Mouse (Mus musculus) limb, embryonic 14.5 days (tissue): ENCODE results near the gene Plin2. TPM values are rescaled to one million over a fixed set of nuclear protein-coding genes. Genes with fewer than 3 reads are reported as not detected.
"Not testable (repeated sequence)": the region's sequence is repeated elsewhere in the genome, so short reads cannot be mapped to it uniquely, and the experiment has no call there.

Source experiments
- ATAC-seq: fragments of 200-750 bp; cut with Nextera tagmentation; 2 replicates; pipeline ENCODE4 v1.8.0; 2017; ENCODE audit warnings: low read depth, moderate number of reproducible peaks, moderate TSS enrichment; ENCODE audit not compliant: low FRiP score
- DNase-seq: peaks from one replicate; pipeline ENCODE4 v3.0.0-alpha.2; 2015; ENCODE audit warnings: low spot score
- H3K27ac ChIP-seq: fragments of 300-500 bp; sonication (generic); replicated peaks from 2 replicates; pipeline ENCODE4 v1.5.1; 2014; ENCODE audit warnings: low read depth, mild to moderate bottlenecking, low read length, moderate library complexity, mixed read lengths
- H3K27me3 ChIP-seq: fragments of 300-500 bp; sonication (generic); 2 replicates; pipeline ENCODE4 v1.6.1; 2014; ENCODE audit warnings: low read length, mixed read lengths; ENCODE audit not compliant: control insufficient read depth, insufficient read depth
- H3K36me3 ChIP-seq: fragments of 300-500 bp; sonication (generic); 2 replicates; pipeline ENCODE4 v1.6.1; 2014; ENCODE audit warnings: mild to moderate bottlenecking, low read length, moderate library complexity, mixed read lengths; ENCODE audit not compliant: control insufficient read depth, insufficient read depth
- H3K4me1 ChIP-seq: fragments of 300-500 bp; sonication (generic); 2 replicates; pipeline ENCODE4 v1.6.1; 2014; ENCODE audit warnings: antibody characterized with exemption, low read length, mixed read lengths; ENCODE audit not compliant: control insufficient read depth, insufficient read depth
- H3K4me2 ChIP-seq: fragments of 300-500 bp; sonication (generic); replicated peaks from 2 replicates; pipeline ENCODE4 v1.6.1; 2014; ENCODE audit warnings: low read depth, mild to moderate bottlenecking, low read length, moderate library complexity; ENCODE audit not compliant: severe bottlenecking
- H3K4me3 ChIP-seq: fragments of 300-500 bp; sonication (generic); replicated peaks from 2 replicates; pipeline ENCODE4 v1.5.1; 2014; ENCODE audit warnings: low read length
- H3K9ac ChIP-seq: fragments of 300-500 bp; sonication (generic); 2 replicates; pipeline ENCODE4 v1.6.1; 2014; ENCODE audit warnings: mild to moderate bottlenecking, low read depth, low read length, moderate library complexity; ENCODE audit not compliant: severe bottlenecking
- H3K9me3 ChIP-seq: fragments of 300-500 bp; sonication (generic); 2 replicates; pipeline ENCODE4 v1.6.1; 2016; ENCODE audit warnings: low read length; ENCODE audit not compliant: control insufficient read depth
- POLR2A ChIP-seq: fragments of 200-500 bp; IDR thresholded peaks from 2 replicates; pipeline ENCODE4 v1.8.0; 2012; ENCODE audit warnings: inconsistent platforms, mild to moderate bottlenecking, moderate library complexity, borderline replicate concordance; ENCODE audit not compliant: insufficient read depth, insufficient read length; ENCODE audit errors: extremely low read depth
- WGBS: fragments of 180-500 bp; shearing (Covaris S2); extraction: QIAGEN DNeasy Blood & Tissue Kit; methylation state at CpG from one replicate; pipeline ENCODE4 v1.1.7; 2014; 5-methylcytosine and 5-hydroxymethylcytosine counted together
- polyA plus RNA-seq, 2 experiments: library from polyadenylated mRNA; depleted of rRNA in 1 of 2; stranded (reverse) in 1 of 2; unstranded in 1 of 2; fragments of >200 nt; fragmentation: Nextera tagmentation in 1 of 2; extraction: Ambion mirVana in 1 of 2; gene quantifications; 2 replicates each; pipeline versions ENCODE4 v1.2.1 to v1.2.3; 2012 to 2014

Gene Plin2
- polyA plus RNA-seq, 2 experiments: 80.4 to 84.5 TPM

DNA sequence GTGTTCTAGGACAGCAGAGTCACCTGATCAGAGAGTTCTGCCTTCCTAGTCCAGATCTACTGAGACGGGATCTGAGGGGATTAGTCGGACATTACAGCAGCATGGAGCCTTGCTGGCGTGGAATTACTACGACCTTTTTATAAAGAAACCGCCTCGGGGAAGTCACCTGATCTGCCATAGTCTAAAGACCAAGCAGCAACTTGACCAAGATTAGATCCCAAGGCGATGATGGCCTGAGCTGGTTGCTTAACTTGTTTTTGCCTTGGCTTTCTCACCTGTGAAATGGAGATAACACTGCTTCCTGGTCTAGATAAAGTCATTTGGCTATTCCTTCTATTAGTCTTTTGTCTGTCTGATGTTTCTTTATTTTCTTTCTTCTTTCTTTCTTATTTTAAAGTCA, 2.6 kb upstream of the Plin2 start:
- no peak for ATAC-seq

DNA sequence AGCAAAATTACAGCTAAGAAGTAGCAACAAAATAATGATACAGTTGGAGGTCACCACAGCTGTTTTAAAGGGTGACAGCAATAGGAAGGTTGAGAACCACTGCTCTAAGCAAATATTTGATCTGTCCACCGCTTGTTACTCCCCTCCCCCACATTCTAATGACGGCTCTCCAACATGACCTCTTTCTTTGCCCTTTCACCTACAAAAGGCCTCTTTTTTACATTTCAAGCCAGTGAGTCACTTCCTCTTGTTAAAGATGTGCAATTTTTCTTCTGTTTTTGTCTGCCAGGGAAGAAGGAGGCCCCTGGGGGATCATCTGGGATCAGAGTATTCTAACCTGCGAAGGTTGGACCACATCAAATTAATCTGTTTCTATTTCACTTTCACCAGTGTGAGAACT, 1.9 kb upstream of the Plin2 start:
- DNase-seq: no peak
- Histone ChIP-seq H3K4me1 (peaks cover 4% of the 10 kb centered on the region), H3K27ac (no peak overlapping the region), H3K4me2 (no peak overlapping the region), H3K4me3 (no peak overlapping the region), H3K9me3 (no peaks in the 10 kb centered on the region), H3K36me3 (peaks cover 10% of the 10 kb centered on the region), H3K9ac (no peak overlapping the region), H3K27me3 (no peaks in the 10 kb centered on the region)
- no peak for TF ChIP-seq POLR2A
- no peak for ATAC-seq
- WGBS: 38% methylated on average over 3 of the region's 3 CpGs

More for the DNA sequence above, 2.6 kb upstream of the Plin2 start:
- 59% methylated on average over 7 of the region's 7 CpGs for WGBS
- peaks cover 4% of the 10 kb centered on the region for H3K4me1 ChIP-seq
- H3K27me3 ChIP-seq: no peaks in the 10 kb centered on the region
- H3K27ac ChIP-seq: no peak overlapping the region
- H3K36me3 ChIP-seq: peaks cover 8% of the 10 kb centered on the region
- TF ChIP-seq POLR2A: no peak
- no peak overlapping the region for H3K9ac ChIP-seq
- no peak overlapping the region for H3K4me2 ChIP-seq
- no peak for DNase-seq
- H3K9me3 ChIP-seq: no peaks in the 10 kb centered on the region
- H3K4me3 ChIP-seq: no peak overlapping the region

DNA sequence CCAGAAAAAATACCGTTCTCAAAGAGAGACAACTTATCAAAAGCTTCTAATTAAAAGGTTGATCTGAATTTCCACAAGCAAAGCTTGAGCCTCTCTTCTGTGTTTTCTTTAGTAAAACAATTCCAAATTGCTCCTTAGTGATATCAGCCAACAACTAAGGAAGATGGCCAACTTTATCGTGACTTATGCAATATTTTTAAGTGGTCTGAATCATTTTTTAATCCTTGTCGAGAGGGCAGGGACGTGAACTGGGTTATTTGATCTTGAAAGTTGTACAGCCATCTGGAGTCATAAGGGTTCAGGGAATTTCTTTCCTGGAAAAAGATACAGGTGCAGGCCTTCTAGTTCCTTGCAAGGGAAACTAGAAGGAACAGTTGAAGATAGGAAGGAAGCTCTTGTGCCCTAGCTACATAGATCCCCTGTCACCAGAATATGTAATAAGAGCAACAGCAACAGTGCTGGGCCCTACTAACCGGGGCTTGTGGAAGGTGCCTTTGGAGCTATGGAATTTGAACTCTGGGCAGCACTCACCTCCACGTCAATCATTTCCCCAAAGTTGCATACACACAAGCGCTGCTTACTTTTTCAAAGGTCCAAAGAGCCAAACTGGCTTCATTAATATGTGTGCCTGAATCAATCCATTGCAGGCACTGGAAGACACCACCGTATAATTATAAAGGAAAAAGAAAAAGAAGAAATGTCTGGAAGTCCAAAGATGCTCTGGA, 884 bp upstream of the Plin2 start:
- DNase-seq: no peak
- ATAC-seq: no peak

DNA sequence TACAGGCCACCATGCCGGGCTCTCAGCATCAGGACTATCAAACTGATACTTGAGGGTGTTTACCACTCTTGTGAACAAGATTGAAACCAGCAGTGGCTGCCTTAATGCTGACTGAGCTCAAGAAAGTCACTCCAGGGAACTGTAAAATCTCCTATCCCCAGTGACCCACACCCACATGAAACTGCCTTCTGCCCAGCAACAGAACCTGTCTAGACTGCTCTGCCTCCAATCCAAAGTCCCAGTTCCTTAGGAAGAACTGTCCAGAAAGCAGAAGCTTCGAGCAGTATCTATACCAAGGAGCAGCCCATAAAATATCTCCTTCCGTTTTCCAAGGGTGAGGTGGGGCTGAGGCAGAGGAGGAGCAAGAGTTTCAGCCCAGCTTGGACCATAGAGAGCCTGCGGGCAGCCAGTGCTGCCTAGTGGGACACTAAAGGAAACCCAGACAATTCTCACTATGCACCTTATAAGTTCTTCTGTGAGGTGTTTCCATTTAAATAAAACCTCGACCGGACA, 563 bp downstream of the Plin2 start:
- not testable (repeated sequence) for DNase-seq, H3K27me3 ChIP-seq, H3K9me3 ChIP-seq, H3K4me1 ChIP-seq
- Histone ChIP-seq H3K36me3 (peaks cover 33% of the 10 kb centered on the region), H3K4me3 (peak overlapping the region; percentile 66), H3K9ac (peak overlapping the region; percentile 84), H3K27ac (peak overlapping the region; percentile 71), H3K4me2 (peak overlapping the region; percentile 72)
- ATAC-seq: peak; percentile 77
- WGBS: 6% methylated on average over 4 of the region's 6 CpGs

More for the DNA sequence above, 884 bp upstream of the Plin2 start:
- no peak overlapping the region for H3K9ac ChIP-seq
- H3K27me3 ChIP-seq: no peaks in the 10 kb centered on the region
- H3K36me3 ChIP-seq: peaks cover 19% of the 10 kb centered on the region
- H3K4me3 ChIP-seq: no peak overlapping the region
- H3K27ac ChIP-seq: no peak overlapping the region
- whole genome bisulfite sequencing: 68% methylated on average over 8 of the region's 8 CpGs
- TF ChIP-seq POLR2A: no peak
- H3K4me2 ChIP-seq: no peak overlapping the region; the same call in 1 of the 2 replicates
- peaks cover 4% of the 10 kb centered on the region for H3K4me1 ChIP-seq
- H3K9me3 ChIP-seq: no peaks in the 10 kb centered on the region

DNA sequence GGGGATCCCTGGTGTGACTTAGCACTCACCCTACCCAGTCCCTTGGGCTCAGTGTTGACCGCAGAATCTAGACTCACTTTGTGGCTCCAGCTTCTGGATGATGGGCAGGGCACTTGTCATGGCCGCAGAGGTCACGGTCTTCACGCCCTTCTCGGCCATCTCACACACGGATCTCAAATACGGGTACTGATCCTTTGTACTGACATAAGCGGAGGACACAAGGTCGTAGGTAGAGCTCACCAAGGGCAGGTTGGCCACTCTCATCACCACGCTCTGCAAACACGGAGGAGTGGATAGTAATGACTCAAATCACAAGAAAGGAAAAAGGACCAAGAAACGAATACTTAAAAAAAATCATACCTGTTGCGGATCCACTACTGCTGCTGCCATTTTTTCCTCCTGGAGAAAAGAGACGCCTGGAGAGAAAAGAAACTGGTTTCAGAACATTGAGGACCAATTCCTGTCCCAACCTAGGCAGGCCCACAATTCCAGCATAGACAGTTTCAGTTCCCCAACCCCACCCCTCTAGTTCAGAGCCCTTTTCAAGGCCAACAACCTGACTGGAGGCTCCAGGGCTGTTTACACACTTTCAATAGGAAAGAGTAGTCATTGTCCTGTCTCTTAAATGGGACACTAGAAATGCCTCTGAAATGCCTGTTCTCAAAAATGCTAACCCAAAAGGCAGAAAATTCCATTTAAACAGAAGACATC, 1.4 kb downstream of the Plin2 start:
- no peak for DNase-seq
- 94% methylated on average over 14 of the region's 14 CpGs for WGBS
- TF ChIP-seq POLR2A: no peak
- Histone ChIP-seq H3K4me2 (peak overlapping the region; percentile 72), H3K36me3 (peaks cover 40% of the 10 kb centered on the region), H3K4me3 (peak overlapping the region; percentile 66), H3K9me3 (no peaks in the 10 kb centered on the region), H3K27me3 (no peaks in the 10 kb centered on the region), H3K4me1 (peaks cover 4% of the 10 kb centered on the region), H3K27ac (no peak overlapping the region), H3K9ac (peak overlapping the region; percentile 84; the same call in 1 of the 2 replicates)
- no peak for ATAC-seq
